Mouse (Mus musculus): Measurements from ENCODE around the gene Jag2. TPM values are rescaled to one million over a fixed set of nuclear protein-coding genes. Genes with fewer than 3 reads are reported as not detected.

Gene Jag2
- polyA plus RNA-seq, 1 experiment from 2014 or later, result 0.14 TPM

DNA sequence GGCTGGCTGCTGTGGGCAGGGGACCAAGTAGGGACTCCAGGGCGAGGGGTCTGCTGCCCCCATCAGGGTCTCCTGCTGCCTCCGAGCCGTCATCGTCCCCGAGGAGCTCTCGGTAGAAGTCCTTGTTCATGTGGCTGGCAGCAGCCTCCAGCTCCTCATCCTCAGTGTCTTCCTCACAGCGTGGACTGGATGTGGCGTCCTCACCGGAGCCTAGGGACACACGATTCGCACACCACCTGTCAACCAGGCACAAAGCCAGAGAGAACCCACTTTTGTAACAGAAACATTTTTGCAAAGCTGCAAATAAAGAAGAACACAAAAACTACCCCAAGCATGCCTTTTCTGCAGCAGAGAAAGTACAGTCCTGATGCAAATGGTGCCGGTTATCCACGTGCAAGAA, 36.2 kb upstream of the Jag2 start:
- no peak for TF ChIP-seq CTCF (IDR thresholded peaks at IDR 0.05; ENCODE audit: low read depth)
- no peak for TF ChIP-seq EP300 (IDR thresholded peaks at IDR 0.05; ENCODE audit: low read depth)
- H3K9ac ChIP-seq (replicated peaks), result no peak overlapping the region
- no peaks in the 10 kb centered on the region for H3K27me3 ChIP-seq (ENCODE audit: insufficient read depth, low read length)
- H3K36me3 ChIP-seq (replicated peaks; ENCODE audit: insufficient read depth, low read length), result peaks cover 94% of the 10 kb centered on the region
- ATAC-seq (no peak), DNase-seq (no peak)
- WGBS (ENCODE audit: insufficient replicate concordance), result 93% methylated on average over 13 of the region's 13 CpGs
- H3K27ac ChIP-seq (ENCODE audit: low read depth), result no peak overlapping the region
- no peak overlapping the region for H3K4me3 ChIP-seq (ENCODE audit: low read depth, low read length)
- H3K9me3 ChIP-seq (ENCODE audit: low read length), result no peaks in the 10 kb centered on the region
- no peak overlapping the region for H3K4me2 ChIP-seq (ENCODE audit: low read depth, low read length)
- H3K4me1 ChIP-seq (ENCODE audit: insufficient read depth), result no peaks in the 10 kb centered on the region

DNA sequence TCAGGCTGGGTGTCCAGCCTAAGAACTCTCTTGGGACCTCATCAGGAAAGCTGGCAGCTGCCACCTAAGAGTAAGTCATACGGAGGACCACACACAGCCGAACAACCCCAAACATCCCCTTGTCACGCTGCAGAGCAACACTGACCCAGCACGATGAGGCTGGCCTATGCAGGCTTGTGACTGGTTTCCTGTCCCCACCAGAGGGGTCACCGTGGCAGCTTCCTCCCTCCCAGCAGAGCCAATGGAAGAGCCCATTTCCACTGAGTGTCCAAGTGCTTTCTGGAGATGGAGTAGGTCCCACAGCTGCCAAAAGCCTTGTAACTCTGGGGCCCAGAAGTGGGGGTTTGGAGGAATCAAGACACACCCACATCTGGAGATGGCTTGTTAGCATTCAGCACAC, 32.3 kb upstream of the Jag2 start:
- 59% methylated on average over 5 of the region's 5 CpGs for WGBS (ENCODE audit: insufficient replicate concordance)
- H3K27me3 ChIP-seq (ENCODE audit: insufficient read depth, low read length), result no peaks in the 10 kb centered on the region
- no peaks in the 10 kb centered on the region for H3K4me1 ChIP-seq (ENCODE audit: insufficient read depth)
- 0 out of 2 replicates have a peak overlapping the region, but pooled peaks have one; percentile 16 for H3K27ac ChIP-seq (ENCODE audit: low read depth)
- no peak overlapping the region for H3K4me3 ChIP-seq (ENCODE audit: low read depth, low read length)
- no peaks in the 10 kb centered on the region for H3K9me3 ChIP-seq (ENCODE audit: low read length)
- H3K36me3 ChIP-seq (replicated peaks; ENCODE audit: insufficient read depth, low read length), result peaks cover 76% of the 10 kb centered on the region
- no peak overlapping the region for H3K4me2 ChIP-seq (ENCODE audit: low read depth, low read length)
- H3K9ac ChIP-seq (replicated peaks), result no peak overlapping the region
- TF ChIP-seq CTCF (IDR thresholded peaks at IDR 0.05; ENCODE audit: low read depth) (no peak), EP300 (IDR thresholded peaks at IDR 0.05; ENCODE audit: low read depth) (no peak)
- ATAC-seq (no peak), DNase-seq (no peak)

DNA sequence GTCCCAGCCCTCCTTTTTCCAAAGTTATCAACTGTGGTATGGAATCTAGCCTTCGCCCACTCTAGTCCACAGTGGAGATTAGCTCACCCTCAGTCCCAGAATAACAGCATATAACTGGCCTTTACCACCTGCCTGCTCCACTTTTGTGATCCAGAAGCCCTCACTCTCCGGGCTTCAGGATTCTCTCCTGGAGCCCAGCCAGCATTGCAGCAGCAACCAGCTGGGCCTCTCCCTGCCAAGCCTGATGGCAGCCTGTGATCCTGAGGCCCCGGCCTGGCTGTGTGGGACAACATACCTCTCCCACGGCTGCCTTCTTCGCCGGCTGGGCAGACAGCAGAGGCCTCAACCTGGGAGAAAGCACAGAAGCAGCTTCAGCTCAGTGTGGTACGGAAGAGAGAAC, 31.9 kb upstream of the Jag2 start:
- Histone ChIP-seq H3K27me3 (ENCODE audit: insufficient read depth, low read length) (no peaks in the 10 kb centered on the region), H3K4me1 (ENCODE audit: insufficient read depth) (no peaks in the 10 kb centered on the region), H3K36me3 (replicated peaks; ENCODE audit: insufficient read depth, low read length) (peaks cover 72% of the 10 kb centered on the region), H3K4me3 (ENCODE audit: low read depth, low read length) (no peak overlapping the region), H3K9me3 (ENCODE audit: low read length) (no peaks in the 10 kb centered on the region), H3K4me2 (ENCODE audit: low read depth, low read length) (no peak overlapping the region), H3K9ac (replicated peaks) (no peak overlapping the region), H3K27ac (ENCODE audit: low read depth) (0 out of 2 replicates have a peak overlapping the region, but pooled peaks have one; percentile 16)
- ATAC-seq (no peak), DNase-seq (no peak)
- TF ChIP-seq EP300 (IDR thresholded peaks at IDR 0.05; ENCODE audit: low read depth) (no peak), CTCF (IDR thresholded peaks at IDR 0.05; ENCODE audit: low read depth) (no peak)
- 86% methylated on average over 7 of the region's 7 CpGs for WGBS (ENCODE audit: insufficient replicate concordance)

DNA sequence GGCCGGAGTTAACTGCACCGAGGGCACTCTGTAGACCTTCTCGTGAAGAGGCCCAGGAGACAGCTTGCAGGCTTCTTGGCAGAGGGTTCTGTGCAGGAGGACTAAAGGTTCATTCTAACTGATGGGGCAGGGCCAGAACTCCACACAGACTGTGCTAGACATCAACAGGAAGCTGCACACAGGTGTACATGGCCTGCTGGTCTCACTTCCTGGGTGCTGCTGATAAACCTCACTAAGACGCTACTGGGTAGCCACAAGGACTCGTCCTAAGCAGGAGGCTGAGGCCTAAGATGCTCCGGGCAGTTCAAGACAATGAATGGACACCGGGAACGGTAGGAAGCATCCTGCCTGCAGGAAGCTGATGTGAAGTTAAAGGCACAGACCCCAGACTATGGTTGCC, 29.8 kb upstream of the Jag2 start:
- no peaks in the 10 kb centered on the region for H3K4me1 ChIP-seq (ENCODE audit: insufficient read depth)
- no peak overlapping the region for H3K27ac ChIP-seq (ENCODE audit: low read depth)
- no peaks in the 10 kb centered on the region for H3K9me3 ChIP-seq (ENCODE audit: low read length)
- no peak overlapping the region for H3K4me2 ChIP-seq (ENCODE audit: low read depth, low read length)
- ATAC-seq (no peak), DNase-seq (no peak)
- WGBS (ENCODE audit: insufficient replicate concordance), result 76% methylated on average over 8 of the region's 8 CpGs
- H3K36me3 ChIP-seq (replicated peaks; ENCODE audit: insufficient read depth, low read length), result peaks cover 54% of the 10 kb centered on the region
- TF ChIP-seq CTCF (IDR thresholded peaks at IDR 0.05; ENCODE audit: low read depth) (no peak), EP300 (IDR thresholded peaks at IDR 0.05; ENCODE audit: low read depth) (no peak)
- no peak overlapping the region for H3K9ac ChIP-seq (replicated peaks)
- H3K4me3 ChIP-seq (ENCODE audit: low read depth, low read length), result no peak overlapping the region
- H3K27me3 ChIP-seq (ENCODE audit: insufficient read depth, low read length), result no peaks in the 10 kb centered on the region

DNA sequence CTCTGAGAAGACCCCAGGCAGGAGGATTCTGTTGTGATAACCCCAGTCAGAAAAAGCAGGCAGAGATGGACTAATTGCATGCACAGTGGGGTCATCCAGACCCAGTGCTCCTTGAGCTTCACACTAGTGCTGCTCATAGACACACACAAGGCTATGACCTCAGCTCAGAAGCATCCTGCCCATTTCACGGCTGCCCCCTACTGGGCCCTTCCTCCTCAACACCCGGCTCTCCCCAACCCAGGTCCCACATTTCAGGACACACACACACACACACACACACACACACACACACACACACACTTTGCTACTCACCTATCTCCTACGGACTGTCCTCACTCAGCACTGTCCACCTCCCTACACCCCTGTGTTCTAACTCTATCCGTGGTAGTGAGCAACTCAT, 28.7 kb upstream of the Jag2 start:
- peaks cover 42% of the 10 kb centered on the region for H3K36me3 ChIP-seq (replicated peaks; ENCODE audit: insufficient read depth, low read length)
- H3K4me3 ChIP-seq (ENCODE audit: low read depth, low read length), result no peak overlapping the region
- no peak overlapping the region for H3K9ac ChIP-seq (replicated peaks)
- no peak for DNase-seq
- H3K9me3 ChIP-seq (ENCODE audit: low read length), result no peaks in the 10 kb centered on the region
- ATAC-seq, result peak; percentile 28; the same call in 1 of the 2 replicates
- no peak overlapping the region for H3K4me2 ChIP-seq (ENCODE audit: low read depth, low read length)
- H3K27me3 ChIP-seq (ENCODE audit: insufficient read depth, low read length), result no peaks in the 10 kb centered on the region
- 39% methylated on average over 3 of the region's 4 CpGs for WGBS (ENCODE audit: insufficient replicate concordance)
- TF ChIP-seq CTCF (IDR thresholded peaks at IDR 0.05; ENCODE audit: low read depth) (peak; percentile 49), EP300 (IDR thresholded peaks at IDR 0.05; ENCODE audit: low read depth) (no peak)
- H3K4me1 ChIP-seq (ENCODE audit: insufficient read depth), result no peaks in the 10 kb centered on the region
- no peak overlapping the region for H3K27ac ChIP-seq (ENCODE audit: low read depth)

DNA sequence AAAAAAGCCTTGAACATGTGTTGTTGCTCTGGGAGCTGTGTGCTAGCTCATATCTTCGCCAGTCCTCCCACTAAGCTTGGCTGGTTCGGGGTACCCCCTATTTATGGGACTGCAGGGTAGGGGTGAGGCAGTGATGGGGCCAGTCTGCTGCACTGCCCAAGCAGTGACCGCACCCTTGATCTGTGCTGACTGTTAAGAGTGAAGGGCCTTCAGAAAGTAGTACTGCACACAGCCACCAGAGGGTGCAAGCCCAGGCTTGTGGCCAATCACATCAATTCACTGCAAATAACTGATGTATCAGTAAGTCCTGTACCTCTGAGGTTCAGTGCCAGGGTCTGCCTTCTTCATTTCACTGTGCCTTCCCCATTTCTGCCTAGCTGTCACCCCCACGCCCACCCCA, 26.2 kb upstream of the Jag2 start:
- 50% methylated on average over 4 of the region's 4 CpGs for WGBS (ENCODE audit: insufficient replicate concordance)

More for the DNA sequence above, 26.2 kb upstream of the Jag2 start:
- DNase-seq (peak; percentile 82), ATAC-seq (peak; percentile 72)
- Histone ChIP-seq H3K9ac (replicated peaks) (no peak overlapping the region), H3K4me3 (ENCODE audit: low read depth, low read length) (no peak overlapping the region), H3K27ac (ENCODE audit: low read depth) (no peak overlapping the region), H3K4me2 (ENCODE audit: low read depth, low read length) (no peak overlapping the region), H3K27me3 (ENCODE audit: insufficient read depth, low read length) (peaks cover 6% of the 10 kb centered on the region; the same call in 1 of the 2 replicates), H3K9me3 (ENCODE audit: low read length) (no peaks in the 10 kb centered on the region), H3K36me3 (replicated peaks; ENCODE audit: insufficient read depth, low read length) (peaks cover 17% of the 10 kb centered on the region), H3K4me1 (ENCODE audit: insufficient read depth) (peaks cover 7% of the 10 kb centered on the region)
- TF ChIP-seq EP300 (IDR thresholded peaks at IDR 0.05; ENCODE audit: low read depth) (no peak), CTCF (IDR thresholded peaks at IDR 0.05; ENCODE audit: low read depth) (peak; percentile 93)

Measured in liver, postnatal 0 days (tissue).